Mouse (Mus musculus): ENCODE measurements at regions not wholly inside any gene's neighbourhood (a gene's known extent, or its start where the extent isn't known, plus 50 kb on each side); places are given as distances from the start of the nearest gene placed in this dataset.
A peak's percentile ranks its signal among the peaks of the same experiment; 100 is the strongest.

DNA sequence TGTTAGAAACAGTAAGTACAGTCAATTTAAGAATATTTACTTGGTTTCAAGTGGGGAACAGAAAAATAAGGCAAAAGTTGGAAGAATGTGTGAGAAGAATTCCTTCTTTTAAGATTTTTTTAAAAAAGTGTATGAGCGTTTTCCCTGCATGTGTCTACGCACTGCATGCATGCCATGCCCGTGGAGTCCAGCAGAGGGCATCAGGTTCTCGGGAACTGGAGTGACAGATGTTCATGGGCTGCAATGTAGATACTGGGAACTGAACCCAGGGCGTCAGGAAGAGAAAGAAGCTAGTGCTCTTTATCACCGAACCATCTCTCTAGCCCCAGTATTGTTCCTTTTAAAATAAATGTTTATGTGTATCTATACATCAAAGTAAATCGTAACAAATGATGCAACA is 150.8 kb upstream of the Meis2 start:
- intact Hi-C loops (cut with DNase I): no loop called here

DNA sequence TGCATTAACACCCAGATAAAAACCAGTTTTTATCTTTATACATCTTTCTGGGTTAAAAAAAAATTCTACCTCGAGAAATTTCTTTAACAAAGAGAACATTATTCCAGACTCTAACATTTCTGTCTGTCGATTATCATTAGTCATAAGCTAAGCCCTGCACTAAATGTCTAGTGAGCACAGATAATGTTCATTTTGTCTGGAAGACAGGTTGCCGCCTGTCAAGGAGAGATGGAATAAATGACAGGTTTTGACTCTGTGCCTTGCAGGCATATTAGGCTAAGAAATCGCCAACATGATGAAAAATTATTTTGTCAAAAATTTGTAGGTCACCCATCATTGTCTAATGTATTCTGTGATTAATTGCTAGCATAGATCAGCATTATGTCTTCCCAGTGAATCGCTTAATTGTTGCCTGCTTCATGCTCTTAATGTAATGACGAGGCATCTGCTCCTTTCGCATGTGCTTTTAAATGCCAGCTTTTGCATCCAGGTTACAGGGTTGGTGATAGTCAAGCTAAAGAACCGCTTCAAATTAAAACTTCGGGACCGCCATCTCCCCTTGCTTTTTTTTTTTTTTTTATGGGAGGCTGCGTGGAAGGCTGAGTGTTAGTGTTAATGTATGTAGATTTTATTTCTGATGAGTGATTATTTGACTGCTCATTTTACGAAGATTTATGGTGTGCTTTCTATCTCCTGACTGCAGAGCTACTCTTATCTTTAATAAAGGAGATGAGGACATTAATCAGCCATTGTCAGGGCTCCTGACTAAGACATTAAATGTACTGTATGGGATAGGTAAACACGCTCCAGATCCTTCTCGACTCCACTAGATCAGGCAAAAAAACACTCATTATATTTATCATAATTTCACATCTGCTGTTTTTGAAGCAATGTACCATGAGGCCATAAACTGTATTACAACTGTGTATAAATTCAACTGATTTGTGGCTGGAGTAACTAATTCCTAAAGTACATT is 135.9 kb upstream of the Meis2 start:
- intact Hi-C loops (cut with DNase I): no loop called here
- DNase-seq (ENCODE audit: extremely low spot score in 1 of 2, low spot score in 2 of 2): no peak

More for the DNA sequence above, 150.8 kb upstream of the Meis2 start:
- peak in 1 of 2 experiments; percentile 22 for DNase-seq (ENCODE audit: extremely low spot score in 1 of 2, low spot score in 2 of 2)

DNA sequence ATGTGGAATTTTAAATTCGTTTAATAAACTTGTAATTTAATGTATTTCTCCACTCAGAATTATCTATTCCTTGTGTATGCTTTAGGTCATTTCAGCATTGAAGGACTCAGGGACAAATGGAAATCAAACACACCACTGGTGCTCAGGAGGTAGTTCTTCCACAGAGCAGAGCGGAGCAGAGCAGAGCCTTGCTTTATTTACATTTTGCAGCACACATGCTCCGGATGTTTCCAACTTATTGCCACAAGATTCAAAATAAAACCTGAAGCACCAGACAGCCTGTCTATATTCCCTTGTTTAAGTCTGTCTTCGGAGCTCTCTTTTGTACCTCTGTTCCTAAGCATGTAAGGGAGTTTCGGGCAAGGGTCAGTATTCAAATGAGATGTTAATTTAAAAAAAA is 135.2 kb upstream of the Meis2 start:
- intact Hi-C loops (cut with DNase I): no loop called here
- no peak for DNase-seq (ENCODE audit: extremely low spot score in 1 of 2, low spot score in 2 of 2)

DNA sequence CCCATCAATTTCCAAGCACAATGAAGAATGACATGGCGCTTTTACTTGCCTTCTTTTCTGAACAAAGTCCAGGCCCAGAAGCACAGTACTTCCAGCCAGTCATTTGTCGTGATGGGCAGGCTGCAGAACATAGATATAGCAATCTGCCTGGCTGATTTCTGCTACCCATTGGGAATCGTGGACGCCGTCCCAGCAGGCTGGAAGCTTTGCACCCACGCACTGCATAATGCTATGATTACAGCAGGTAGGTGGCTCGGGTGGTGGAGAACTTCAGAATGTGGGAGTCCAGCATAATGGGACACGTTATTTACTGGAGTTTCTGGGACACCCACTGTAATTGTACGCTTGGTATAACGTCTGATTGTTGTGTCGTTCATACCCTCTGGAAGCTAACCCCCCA is 116.2 kb upstream of the Meis2 start:
- peak in 1 of 2 experiments; percentile 17 for DNase-seq (ENCODE audit: extremely low spot score in 1 of 2, low spot score in 2 of 2)
- intact Hi-C loops (cut with DNase I): no loop called here

DNA sequence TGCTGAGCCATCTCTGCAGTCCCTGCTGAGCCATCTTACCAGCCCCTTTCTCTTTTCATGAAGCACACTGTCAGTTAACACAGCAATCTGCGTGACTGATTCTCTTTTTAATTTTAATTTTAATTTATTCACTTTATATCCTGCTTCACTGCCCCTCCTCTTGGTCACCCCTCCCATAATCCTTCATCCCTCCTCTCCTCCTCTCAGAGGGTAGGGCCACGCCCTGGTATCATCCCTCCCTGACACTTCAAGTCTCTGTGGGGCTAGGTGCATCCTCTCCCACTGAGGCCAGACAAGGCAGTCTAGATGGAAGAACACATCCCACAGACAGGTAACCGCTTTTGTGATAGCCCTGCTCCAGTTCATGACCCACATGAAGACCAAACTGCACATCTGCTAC is 111.5 kb upstream of the Meis2 start:
- intact Hi-C loops (cut with DNase I): no loop called here
- DNase-seq (ENCODE audit: extremely low spot score in 1 of 2, low spot score in 2 of 2): no peak

DNA sequence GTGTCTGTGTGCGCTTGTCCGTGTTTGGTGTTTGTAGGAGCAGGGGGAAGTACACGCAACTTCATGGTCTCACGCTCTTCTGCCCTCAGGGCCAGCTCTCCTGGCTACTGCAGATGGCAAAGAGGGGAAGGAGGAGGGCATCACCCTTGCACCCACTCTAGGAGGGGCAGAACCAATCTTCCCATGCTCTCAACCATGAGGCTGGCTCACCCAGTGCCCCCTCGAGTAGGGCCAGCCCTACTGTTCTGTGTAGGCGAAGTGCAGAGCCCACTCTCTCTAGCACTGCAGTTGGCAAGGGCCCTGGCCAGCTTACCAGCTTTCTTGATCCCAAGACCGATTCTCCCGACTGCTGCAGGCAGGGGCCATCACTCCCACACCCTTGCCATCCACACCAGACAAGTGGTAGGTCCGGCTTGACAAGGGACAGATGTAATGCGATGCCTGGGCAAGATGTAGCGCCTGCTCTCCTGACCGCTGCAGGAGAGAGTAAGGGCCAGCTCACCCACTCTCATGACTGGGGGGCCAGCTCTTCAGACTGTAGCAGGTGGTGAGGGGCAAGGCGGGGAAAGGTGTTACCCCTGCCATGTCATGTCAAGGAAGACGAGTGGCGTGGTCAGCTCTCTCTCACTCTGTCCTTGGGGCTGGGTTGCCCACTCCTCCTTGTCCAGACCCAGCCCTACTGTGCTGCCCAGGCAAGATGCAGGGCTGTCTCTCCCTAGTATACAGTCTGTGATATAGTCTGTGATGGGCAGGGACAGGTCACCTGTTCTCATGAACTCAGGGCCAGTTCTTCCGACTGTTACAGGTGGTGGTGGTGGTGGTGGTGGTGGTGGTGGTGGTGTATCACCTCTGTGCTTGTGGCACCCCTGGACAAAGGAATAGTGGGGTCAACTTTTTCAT is 100.5 kb upstream of the Meis2 start:
- intact Hi-C loops (cut with DNase I): no loop called here

More for the DNA sequence above, 100.5 kb upstream of the Meis2 start:
- no peak for DNase-seq (ENCODE audit: extremely low spot score in 1 of 2, low spot score in 2 of 2)
